ENCODE assay signal across 7 mouse cellular contexts in genomic region chr10:67025573-67026236, GRCm38 (mm10).
DNase-seq lines count a peak whose midpoint lies in the region; ATAC-seq lines count a peak whose summit lies in the region.

No protein-coding gene starts in this region.

- H3K4me1 ChIP-seq in stomach, embryonic 16.5 days (ENCODE audit: control insufficient read depth, insufficient read depth, low read length): peaks cover 16% of the 10 kb centered on the region

- no peak overlapping the region for H3K4me3 ChIP-seq in stomach, embryonic 16.5 days (replicated peaks; ENCODE audit: low read length)

- peak; percentile 76 for DNase-seq in ZHBTc4 (ENCODE audit: low read depth, low spot score)
- peak; percentile 83 for DNase-seq in cerebellum, adult 8-10 months
- DNase-seq in gastrocnemius, postnatal 14 days: peak; percentile 82
- peak; percentile 45 to 62 for DNase-seq in left cerebral cortex, postnatal 25 days (ENCODE audit: low spot score in 2 of 2)

- no peak overlapping the region for H3K4me2 ChIP-seq in stomach, embryonic 16.5 days (ENCODE audit: low read depth, low read length)

- WGBS in stomach, embryonic 16.5 days: 37% methylated on average over 10 of the region's 10 CpGs

- H3K36me3 ChIP-seq in stomach, embryonic 16.5 days (ENCODE audit: control insufficient read depth, insufficient read depth, low read length): peaks cover 13% of the 10 kb centered on the region; the same call in 1 of the 2 replicates

- H3K27ac ChIP-seq in stomach, embryonic 16.5 days (ENCODE audit: low read length): peak overlapping the region; percentile 88

- ATAC-seq in inflammation-experienced regulatory T-cells, adult 6 months: peak; percentile 46
- ATAC-seq in megakaryocyte progenitor cell, adult 5-6 weeks (replicated peaks; ENCODE audit: poor library complexity): peak; percentile 98
- peak; percentile 90 for ATAC-seq in stomach, embryonic 16.5 days (ENCODE audit: insufficient read depth, low FRiP score)

- intact Hi-C loops in gastrocnemius, postnatal 14 days (cut with DNase I; ENCODE audit: low total_unique reads): no loop called here
- intact Hi-C loops in left cerebral cortex, postnatal 25 days (cut with DNase I): no loop called here

- H3K27me3 ChIP-seq in stomach, embryonic 16.5 days (ENCODE audit: control insufficient read depth, insufficient read depth, low read length): no peaks in the 10 kb centered on the region

- H3K9me3 ChIP-seq in stomach, embryonic 16.5 days (replicated peaks; ENCODE audit: control insufficient read depth, low read length): no peaks in the 10 kb centered on the region

- H3K9ac ChIP-seq in stomach, embryonic 16.5 days (ENCODE audit: low read length): no peak overlapping the region

Comparison
In these comparisons a context has a peak if more than half of its experiments do, and no peak if none do; other contexts are left out.
1. ATAC-seq: peak in every context shown above with its lines; median percentile 98 in megakaryocyte progenitor cell, adult 5-6 weeks; 90 in stomach, embryonic 16.5 days; 46 in inflammation-experienced regulatory T-cells, adult 6 months.